Mouse (Mus musculus): Measurements from ENCODE around the gene Erich6b. TPM values are rescaled to one million over a fixed set of nuclear protein-coding genes. Genes with fewer than 3 reads are reported as not detected.

The Erich6b gene
- polyA plus RNA-seq, 1 experiment from 2014 or later: not detected

DNA sequence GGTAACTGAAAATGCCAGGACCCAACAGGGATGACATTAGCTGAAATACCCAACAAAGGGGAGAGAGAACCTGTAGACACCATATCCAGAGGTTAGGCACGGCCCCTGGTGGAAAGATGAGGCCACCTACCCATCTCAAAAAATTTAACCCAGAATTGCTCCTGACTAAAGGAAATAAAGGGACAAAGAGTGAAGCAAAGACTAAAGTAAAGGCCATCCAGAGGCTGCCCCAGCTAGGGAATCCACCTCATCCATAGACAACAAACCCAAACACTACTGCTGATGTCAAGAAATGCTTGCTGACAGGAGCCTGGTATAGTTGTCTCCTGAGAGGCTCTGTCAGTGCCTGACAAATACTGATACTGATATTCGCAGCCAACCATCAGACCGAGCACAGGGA lies 69.7 kb downstream of the Erich6b start:
- Histone ChIP-seq H3K9ac (no peak overlapping the region), H3K9me3 (no peaks in the 10 kb centered on the region), H3K36me3 (peaks cover 84% of the 10 kb centered on the region), H3K4me3 (no peak overlapping the region), H3K4me1 (no peaks in the 10 kb centered on the region), H3K27me3 (no peaks in the 10 kb centered on the region), H3K4me2 (no peak overlapping the region), H3K27ac (no peak overlapping the region)
- ATAC-seq (ENCODE audit: insufficient number of reproducible peaks, insufficient read depth, low FRiP score, low TSS enrichment, low read depth): no peak
- WGBS: 98% methylated on average over 3 of the region's 3 CpGs

DNA sequence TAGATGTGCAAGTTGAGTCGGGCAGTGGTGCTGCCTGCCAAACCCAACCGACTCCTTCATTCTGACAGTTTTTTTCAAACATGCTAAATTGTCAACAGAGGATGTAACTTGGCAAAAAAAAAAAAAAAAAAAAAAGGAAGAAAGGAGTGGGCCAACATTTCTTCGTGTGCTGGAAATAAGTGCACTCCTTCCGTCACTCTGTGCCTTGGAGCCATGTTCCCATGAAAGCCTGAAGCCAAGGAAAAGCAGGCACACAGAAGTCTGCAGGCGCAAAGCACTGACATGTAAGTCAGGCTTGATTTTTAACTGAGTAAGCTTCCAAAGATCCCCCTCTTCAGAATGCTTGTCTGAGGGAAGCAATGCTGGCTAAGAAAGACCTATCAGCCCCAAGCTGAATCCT lies 70.6 kb downstream of the Erich6b start:
- WGBS: 88% methylated on average over 5 of the region's 5 CpGs
- Histone ChIP-seq H3K36me3 (peaks cover 83% of the 10 kb centered on the region), H3K4me3 (no peak overlapping the region), H3K9ac (no peak overlapping the region), H3K9me3 (no peaks in the 10 kb centered on the region), H3K27me3 (no peaks in the 10 kb centered on the region), H3K27ac (no peak overlapping the region), H3K4me1 (no peaks in the 10 kb centered on the region), H3K4me2 (no peak overlapping the region)
- ATAC-seq (ENCODE audit: insufficient number of reproducible peaks, insufficient read depth, low FRiP score, low TSS enrichment, low read depth): no peak

DNA sequence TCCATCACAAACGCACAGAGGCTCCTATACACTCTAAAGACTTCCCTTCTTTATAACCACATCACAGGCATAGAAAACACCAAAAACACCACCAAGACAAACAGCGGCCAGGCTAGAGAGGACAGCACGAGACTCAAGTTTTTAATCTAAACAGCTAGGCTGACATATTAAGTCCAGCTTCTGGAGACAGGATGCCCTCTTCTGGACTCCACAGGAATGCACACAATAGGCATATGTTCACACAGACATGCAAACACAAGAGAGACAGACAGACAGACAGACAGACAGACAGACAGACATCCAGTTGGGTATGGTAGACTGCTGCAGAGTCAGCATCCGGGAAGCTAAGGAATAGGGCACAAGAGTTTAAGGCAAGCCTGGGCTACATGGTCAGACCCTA lies 71.6 kb downstream of the Erich6b start:
- H3K4me1 ChIP-seq: no peaks in the 10 kb centered on the region
- H3K9me3 ChIP-seq: no peaks in the 10 kb centered on the region
- H3K36me3 ChIP-seq: peaks cover 86% of the 10 kb centered on the region
- no peak overlapping the region for H3K4me2 ChIP-seq
- 85% methylated on average over 4 of the region's 4 CpGs for WGBS
- no peak overlapping the region for H3K27ac ChIP-seq
- H3K4me3 ChIP-seq: no peak overlapping the region
- ATAC-seq (ENCODE audit: insufficient number of reproducible peaks, insufficient read depth, low FRiP score, low TSS enrichment, low read depth): no peak
- no peak overlapping the region for H3K9ac ChIP-seq
- H3K27me3 ChIP-seq: no peaks in the 10 kb centered on the region

DNA sequence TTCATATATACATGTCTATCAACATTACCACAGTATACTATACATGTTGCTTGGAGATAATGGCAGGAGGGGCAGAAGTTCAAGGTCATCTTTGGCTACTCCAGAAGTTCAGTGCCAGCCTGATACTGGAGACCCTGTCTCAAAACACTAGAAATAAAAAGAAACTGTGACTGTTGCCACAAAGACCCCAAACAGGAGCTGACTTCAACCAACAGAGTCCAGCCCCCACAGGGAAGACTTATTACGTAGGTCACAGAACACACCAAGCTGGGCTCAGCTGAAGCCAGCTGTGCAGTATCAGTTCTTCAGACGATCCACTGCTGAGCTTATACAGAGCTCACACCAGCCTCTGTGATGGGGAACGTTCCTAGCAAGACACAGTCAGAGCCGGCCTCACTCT lies 74.4 kb downstream of the Erich6b start:
- no peak for ATAC-seq (ENCODE audit: insufficient number of reproducible peaks, insufficient read depth, low FRiP score, low TSS enrichment, low read depth)
- H3K4me1 ChIP-seq: no peaks in the 10 kb centered on the region
- no peaks in the 10 kb centered on the region for H3K27me3 ChIP-seq
- H3K27ac ChIP-seq: no peak overlapping the region
- H3K4me2 ChIP-seq: no peak overlapping the region
- H3K9ac ChIP-seq: no peak overlapping the region
- H3K36me3 ChIP-seq: peaks cover 85% of the 10 kb centered on the region
- no peaks in the 10 kb centered on the region for H3K9me3 ChIP-seq
- WGBS: 90% methylated on average over 4 of the region's 4 CpGs
- H3K4me3 ChIP-seq: no peak overlapping the region

Other genes starting within 250 kb of the Erich6b start
- 0.35 and 0.37 TPM in 2 replicates for gene Siah3, start 186.3 kb upstream of the Erich6b start, polyA plus RNA-seq (2015; fragmentation: Nextera tagmentation; extraction: Ambion mirVana)
- gene Spert, start 49.1 kb upstream of the Erich6b start, polyA plus RNA-seq (2015; fragmentation: Nextera tagmentation; extraction: Ambion mirVana): not detected in 2 replicates
- 20.2 and 23.1 TPM in 2 replicates for gene Cog3, start 112.3 kb downstream of the Erich6b start, polyA plus RNA-seq (2015; fragmentation: Nextera tagmentation; extraction: Ambion mirVana)
- 4.8 and 5.8 TPM in 2 replicates for gene Slc25a30, start 144.8 kb downstream of the Erich6b start, polyA plus RNA-seq (2015; fragmentation: Nextera tagmentation; extraction: Ambion mirVana)
- gene Tpt1, start 202.8 kb downstream of the Erich6b start, polyA plus RNA-seq (2015; fragmentation: Nextera tagmentation; extraction: Ambion mirVana): 1,146 and 1,171 TPM in 2 replicates